Mouse (Mus musculus) heart, postnatal 4 days (tissue): Measurements from ENCODE around the gene Nell2. TPM values are rescaled to one million over a fixed set of nuclear protein-coding genes. Genes with fewer than 3 reads are reported as not detected.

Experiments used
- DNase-seq: peaks from one replicate; pipeline ENCODE4 v3.0.0; 2021
- total RNA-seq, 2 experiments: library from RNA; stranded (reverse); gene quantifications; 2 replicates each; pipeline ENCODE4 v1.2.3; 2021

Nell2 gene
- total RNA-seq, 2 experiments from 2014 or later, result 0.18 TPM; not detected in 1

- DNase-seq, result no peak
Measured at GRCm38 (mm10) chr15:95085962-95086361, 442.4 kb downstream of the Nell2 start.

- no peak for DNase-seq
Measured at GRCm38 (mm10) chr15:95081654-95082053, 446.7 kb downstream of the Nell2 start.

- DNase-seq, result no peak
Measured at GRCm38 (mm10) chr15:95075356-95075755, 453.0 kb downstream of the Nell2 start.

- no peak for DNase-seq
Measured at GRCm38 (mm10) chr15:95070881-95071280, 457.5 kb downstream of the Nell2 start.

GRCm38 (mm10) chr15:95068799-95069198 is 459.6 kb downstream of the Nell2 start:
- DNase-seq, result no peak

- no peak for DNase-seq
Measured at GRCm38 (mm10) chr15:95068023-95068422, 460.3 kb downstream of the Nell2 start.

- DNase-seq, result no peak
Measured at GRCm38 (mm10) chr15:95055081-95055650, 473.2 kb downstream of the Nell2 start.

- no peak for DNase-seq
Measured at GRCm38 (mm10) chr15:95049171-95049729, 479.1 kb downstream of the Nell2 start.

- DNase-seq, result no peak
Measured at GRCm38 (mm10) chr15:95047486-95047885, 480.9 kb downstream of the Nell2 start.

- no peak for DNase-seq
Measured at GRCm38 (mm10) chr15:95044011-95044410, 484.3 kb downstream of the Nell2 start.

GRCm38 (mm10) chr15:95042437-95042836 is 485.9 kb downstream of the Nell2 start:
- no peak for DNase-seq

GRCm38 (mm10) chr15:95029487-95029875 is 498.9 kb downstream of the Nell2 start:
- DNase-seq, result no peak

GRCm38 (mm10) chr15:95028862-95029486 is 499.4 kb downstream of the Nell2 start:
- no peak for DNase-seq

Other genes with a start within 250 kb of the Nell2 start
- not detected for gene Dbx2, start 127.4 kb upstream of the Nell2 start, total RNA-seq